Mouse (Mus musculus) neural tube, embryonic 11.5 days (tissue): Measurements from ENCODE around the gene Pomgnt1. TPM values are rescaled to one million over a fixed set of nuclear protein-coding genes. Genes with fewer than 3 reads are reported as not detected.

ENCODE experiments used
- ATAC-seq: fragments of 200-750 bp; cut with Nextera tagmentation; 2 replicates; pipeline ENCODE4 v1.8.0; 2017; ENCODE audit warnings: moderate number of reproducible peaks, mild to moderate bottlenecking, moderate TSS enrichment, moderate library complexity; ENCODE audit not compliant: insufficient read depth, low FRiP score, low TSS enrichment
- DNase-seq: peaks from one replicate; pipeline ENCODE4 v3.0.0-alpha.2; 2015; ENCODE audit warnings: low spot score
- H3K27ac ChIP-seq: fragments of 300-500 bp; sonication (generic); 2 replicates; pipeline ENCODE4 v1.5.1; 2014; ENCODE audit warnings: low read depth, mild to moderate bottlenecking, low read length
- H3K27me3 ChIP-seq: fragments of 300-500 bp; sonication (generic); 2 replicates; pipeline ENCODE4 v1.6.1; 2014; ENCODE audit warnings: mild to moderate bottlenecking, low read length, mixed read lengths; ENCODE audit not compliant: control insufficient read depth, insufficient read depth
- H3K36me3 ChIP-seq: fragments of 300-500 bp; sonication (generic); 2 replicates; pipeline ENCODE4 v1.6.1; 2014; ENCODE audit warnings: mild to moderate bottlenecking, low read length, moderate library complexity, mixed read lengths; ENCODE audit not compliant: control insufficient read depth, insufficient read depth
- H3K4me1 ChIP-seq: fragments of 300-500 bp; sonication (generic); 2 replicates; pipeline ENCODE4 v1.6.1; 2014; ENCODE audit warnings: low read length, mixed read lengths; ENCODE audit not compliant: control insufficient read depth, insufficient read depth
- H3K4me2 ChIP-seq: fragments of 300-500 bp; sonication (generic); 2 replicates; pipeline ENCODE4 v1.6.1; 2014; ENCODE audit warnings: low read depth, mild to moderate bottlenecking, moderate library complexity
- H3K4me3 ChIP-seq: fragments of 300-500 bp; sonication (generic); 2 replicates; pipeline ENCODE4 v1.5.1; 2014; ENCODE audit warnings: low read depth, low read length
- H3K9ac ChIP-seq: fragments of 300-500 bp; sonication (generic); 2 replicates; pipeline ENCODE4 v1.6.1; 2014; ENCODE audit warnings: mild to moderate bottlenecking, low read length
- H3K9me3 ChIP-seq: fragments of 300-500 bp; sonication (generic); 2 replicates; pipeline ENCODE4 v1.6.1; 2016; ENCODE audit warnings: low read length; ENCODE audit not compliant: control insufficient read depth
- WGBS: fragments of 180-500 bp; shearing (Covaris S2); extraction: QIAGEN DNeasy Blood & Tissue Kit; methylation state at CpG from one replicate; pipeline ENCODE4 v1.1.7; 2014; 5-methylcytosine and 5-hydroxymethylcytosine counted together
- polyA plus RNA-seq: library from polyadenylated mRNA; unstranded; fragments of >200 nt; fragmentation: Nextera tagmentation; extraction: Ambion mirVana; gene quantifications from 2 replicates; pipeline ENCODE4 v1.2.1, GENCODE M21; 2014

Pomgnt1 gene
- polyA plus RNA-seq, 1 experiment from 2014 or later = 51.1 TPM

- H3K9me3 ChIP-seq = no peaks in the 10 kb centered on the region
- H3K27me3 ChIP-seq = no peaks in the 10 kb centered on the region
- H3K36me3 ChIP-seq = no peaks in the 10 kb centered on the region
- no peak overlapping the region for H3K27ac ChIP-seq
- ATAC-seq (peak; percentile 35; the same call in 1 of the 2 replicates), DNase-seq (peak; percentile 60)
- peak overlapping the region; percentile 95 for H3K4me2 ChIP-seq
- peaks cover 4% of the 10 kb centered on the region; the same call in 1 of the 2 replicates for H3K4me1 ChIP-seq
- peak overlapping the region; percentile 68 for H3K9ac ChIP-seq
- H3K4me3 ChIP-seq = peak overlapping the region; percentile 60
- WGBS = under 1% methylated on average over 40 of the region's 47 CpGs
Observed at GRCm38 (mm10) chr4:116143891-116144717, 20.5 kb downstream of the Pomgnt1 start.

- H3K9ac ChIP-seq = peak overlapping the region; percentile 85
- peaks cover 7% of the 10 kb centered on the region for H3K4me1 ChIP-seq
- no peaks in the 10 kb centered on the region for H3K9me3 ChIP-seq
- 22% methylated on average over 6 of the region's 6 CpGs for WGBS
- peak; percentile 24; the same call in 1 of the 2 replicates for ATAC-seq
- peaks cover 6% of the 10 kb centered on the region for H3K36me3 ChIP-seq
- peak overlapping the region; percentile 80; the same call in 1 of the 2 replicates for H3K27ac ChIP-seq
- no peaks in the 10 kb centered on the region for H3K27me3 ChIP-seq
- DNase-seq = no peak
- peak overlapping the region; percentile 76 for H3K4me2 ChIP-seq
- peak overlapping the region; percentile 56 for H3K4me3 ChIP-seq
Observed at GRCm38 (mm10) chr4:116149812-116150155, 26.1 kb downstream of the Pomgnt1 start.

- Histone ChIP-seq H3K27ac (peak overlapping the region; percentile 80), H3K9ac (peak overlapping the region; percentile 85), H3K4me1 (peaks cover 7% of the 10 kb centered on the region), H3K4me3 (peak overlapping the region; percentile 56), H3K36me3 (peaks cover 8% of the 10 kb centered on the region), H3K4me2 (peak overlapping the region; percentile 76), H3K27me3 (no peaks in the 10 kb centered on the region), H3K9me3 (no peaks in the 10 kb centered on the region)
- peak; percentile 89 for ATAC-seq
- DNase-seq = peak; percentile 81
- under 1% methylated on average over 43 of the region's 73 CpGs for WGBS
Observed at GRCm38 (mm10) chr4:116150156-116150861, 26.7 kb downstream of the Pomgnt1 start.

- Histone ChIP-seq H3K36me3 (peaks cover 10% of the 10 kb centered on the region), H3K4me1 (peaks cover 7% of the 10 kb centered on the region), H3K4me2 (peak overlapping the region; percentile 76), H3K4me3 (peak overlapping the region; percentile 56), H3K27me3 (no peaks in the 10 kb centered on the region), H3K9me3 (no peaks in the 10 kb centered on the region), H3K9ac (peak overlapping the region; percentile 85), H3K27ac (no peak overlapping the region)
- 24% methylated on average over 4 of the region's 4 CpGs for WGBS
- DNase-seq = no peak
- ATAC-seq = peak; percentile 17; the same call in 1 of the 2 replicates
Observed at GRCm38 (mm10) chr4:116150862-116151221, 27.2 kb downstream of the Pomgnt1 start.

- H3K9me3 ChIP-seq = no peaks in the 10 kb centered on the region
- WGBS = 76% methylated on average over 6 of the region's 6 CpGs
Observed at GRCm38 (mm10) chr4:116151238-116151637, 27.6 kb downstream of the Pomgnt1 start, which contains the start of gene Lurap1. Gene Lurap1, minus strand, starts transcription at chr4:116151338.

GRCm38 (mm10) chr4:116152702-116153101 lies 29.1 kb downstream of the Pomgnt1 start:
- Histone ChIP-seq H3K4me1 (peaks cover 7% of the 10 kb centered on the region), H3K9me3 (no peaks in the 10 kb centered on the region), H3K27ac (no peak overlapping the region), H3K9ac (no peak overlapping the region), H3K36me3 (peaks cover 15% of the 10 kb centered on the region), H3K4me2 (no peak overlapping the region), H3K27me3 (no peaks in the 10 kb centered on the region), H3K4me3 (no peak overlapping the region)
- ATAC-seq (no peak), DNase-seq (no peak)
- WGBS = 93% methylated on average over 15 of the region's 15 CpGs

More at GRCm38 (mm10) chr4:116151238-116151637, 27.6 kb downstream of the Pomgnt1 start, which contains the start of gene Lurap1:
- Histone ChIP-seq H3K27me3 (no peaks in the 10 kb centered on the region), H3K4me2 (peak within 1 kb of the TSS; percentile 76), H3K36me3 (peaks cover 12% of the 10 kb centered on the region), H3K4me3 (peak within 1 kb of the TSS; percentile 56), H3K4me1 (peaks cover 7% of the 10 kb centered on the region), H3K27ac (peak within 1 kb of the TSS; percentile 80), H3K9ac (peak within 1 kb of the TSS; percentile 85)
- ATAC-seq (no peak), DNase-seq (no peak)

GRCm38 (mm10) chr4:116157882-116158281 lies 34.2 kb downstream of the Pomgnt1 start:
- ATAC-seq = no peak
- WGBS = 92% methylated on average over 2 of the region's 2 CpGs

GRCm38 (mm10) chr4:116159912-116160311 lies 36.3 kb downstream of the Pomgnt1 start:
- ATAC-seq = no peak
- H3K4me2 ChIP-seq = no peak overlapping the region
- H3K9me3 ChIP-seq = no peaks in the 10 kb centered on the region
- H3K27me3 ChIP-seq = no peaks in the 10 kb centered on the region
- no peaks in the 10 kb centered on the region for H3K4me1 ChIP-seq
- WGBS = 82% methylated on average over 3 of the region's 3 CpGs
- no peak overlapping the region for H3K27ac ChIP-seq
- DNase-seq = peak; percentile 44
- peaks cover 18% of the 10 kb centered on the region for H3K36me3 ChIP-seq
- H3K4me3 ChIP-seq = no peak overlapping the region
- H3K9ac ChIP-seq = no peak overlapping the region

More at GRCm38 (mm10) chr4:116157882-116158281, 34.2 kb downstream of the Pomgnt1 start:
- Histone ChIP-seq H3K9ac (no peak overlapping the region), H3K9me3 (no peaks in the 10 kb centered on the region), H3K4me2 (no peak overlapping the region), H3K27me3 (no peaks in the 10 kb centered on the region), H3K4me3 (no peak overlapping the region), H3K36me3 (peaks cover 22% of the 10 kb centered on the region), H3K27ac (no peak overlapping the region), H3K4me1 (no peaks in the 10 kb centered on the region)
- DNase-seq = no peak
